Mouse (Mus musculus) heart, postnatal 0 days (tissue): ENCODE results near the gene Ncmap. TPM values are rescaled to one million over a fixed set of nuclear protein-coding genes. Genes with fewer than 3 reads are reported as not detected.

Experiments used
- ATAC-seq: fragments of 200-750 bp; cut with Nextera tagmentation; 2 replicates; pipeline ENCODE4 v1.8.0; 2017; ENCODE audit warnings: low read depth, moderate number of reproducible peaks, moderate library complexity; ENCODE audit not compliant: insufficient read depth
- DNase-seq: peaks from one replicate; pipeline ENCODE4 v3.0.0-alpha.2; 2016; ENCODE audit warnings: low spot score
- H3K27ac ChIP-seq: fragments of 300-500 bp; sonication (generic); 2 replicates; pipeline ENCODE4 v1.5.1; 2014; ENCODE audit warnings: low read depth, mild to moderate bottlenecking
- H3K27me3 ChIP-seq: fragments of 300-500 bp; sonication (generic); 2 replicates; pipeline ENCODE4 v1.6.1; 2014; ENCODE audit warnings: low read length, mixed read lengths; ENCODE audit not compliant: control insufficient read depth, insufficient read depth
- H3K36me3 ChIP-seq: fragments of 300-500 bp; sonication (generic); replicated peaks from 2 replicates; pipeline ENCODE4 v1.6.1; 2014; ENCODE audit warnings: low read length, mixed read lengths; ENCODE audit not compliant: control insufficient read depth, insufficient read depth
- H3K4me1 ChIP-seq: fragments of 300-500 bp; sonication (generic); 2 replicates; pipeline ENCODE4 v1.6.1; 2014; ENCODE audit warnings: antibody characterized with exemption; ENCODE audit not compliant: control insufficient read depth, insufficient read depth
- H3K4me2 ChIP-seq: fragments of 300-500 bp; sonication (generic); 2 replicates; pipeline ENCODE4 v1.6.1; 2014; ENCODE audit warnings: low read depth, mild to moderate bottlenecking, low read length, moderate library complexity
- H3K4me3 ChIP-seq: fragments of 300-500 bp; sonication (generic); 2 replicates; pipeline ENCODE4 v1.5.1; 2014; ENCODE audit warnings: low read depth, low read length
- H3K9ac ChIP-seq: fragments of 300-500 bp; sonication (generic); replicated peaks from 2 replicates; pipeline ENCODE4 v1.6.1; 2014; ENCODE audit warnings: low read depth, low read length, mixed read lengths
- H3K9me3 ChIP-seq: fragments of 300-500 bp; sonication (generic); replicated peaks from 2 replicates; pipeline ENCODE4 v1.6.1; 2016; ENCODE audit warnings: low read length; ENCODE audit not compliant: control insufficient read depth
- CTCF ChIP-seq: IDR thresholded peaks from 2 replicates; pipeline ENCODE4 v1.5.1; 2016; ENCODE audit warnings: antibody characterized with exemption, control low read depth, low read depth
- EP300 ChIP-seq: IDR thresholded peaks from 2 replicates; pipeline ENCODE4 v1.6.1; 2016; ENCODE audit warnings: antibody characterized with exemption, low read depth
- WGBS: fragments of 180-500 bp; shearing (Covaris S2); extraction: QIAGEN DNeasy Blood & Tissue Kit; methylation state at CpG from one replicate; pipeline ENCODE4 v1.1.7; 2014; 5-methylcytosine and 5-hydroxymethylcytosine counted together
- polyA plus RNA-seq: library from polyadenylated mRNA; unstranded; fragments of >200 nt; fragmentation: Nextera tagmentation; extraction: Ambion mirVana; gene quantifications from 2 replicates; pipeline ENCODE4 v1.2.1, GENCODE M21; 2015
- total RNA-seq: library from RNA; depleted of rRNA; stranded (reverse); fragments of >200 nt; gene quantifications from 2 replicates; pipeline ENCODE4 v1.2.3, GENCODE M21; 2014; ENCODE audit warnings: low replicate concordance

The Ncmap gene
- total and polyA plus RNA-seq, 2 experiments from 2014 or later, result 0.16 TPM; not detected in 1

- Histone ChIP-seq H3K27ac (no peak overlapping the region), H3K36me3 (no peaks in the 10 kb centered on the region), H3K9ac (no peak overlapping the region), H3K4me3 (no peak overlapping the region), H3K9me3 (no peaks in the 10 kb centered on the region), H3K4me2 (no peak overlapping the region), H3K27me3 (no peaks in the 10 kb centered on the region), H3K4me1 (no peaks in the 10 kb centered on the region)
- TF ChIP-seq EP300 (no peak), CTCF (no peak)
- no peak for DNase-seq
- no peak for ATAC-seq
- WGBS, result 60% methylated on average over 3 of the region's 3 CpGs
Observed at GRCm38 (mm10) chr4:135375444-135375843, 22.6 kb downstream of the Ncmap start.

DNA sequence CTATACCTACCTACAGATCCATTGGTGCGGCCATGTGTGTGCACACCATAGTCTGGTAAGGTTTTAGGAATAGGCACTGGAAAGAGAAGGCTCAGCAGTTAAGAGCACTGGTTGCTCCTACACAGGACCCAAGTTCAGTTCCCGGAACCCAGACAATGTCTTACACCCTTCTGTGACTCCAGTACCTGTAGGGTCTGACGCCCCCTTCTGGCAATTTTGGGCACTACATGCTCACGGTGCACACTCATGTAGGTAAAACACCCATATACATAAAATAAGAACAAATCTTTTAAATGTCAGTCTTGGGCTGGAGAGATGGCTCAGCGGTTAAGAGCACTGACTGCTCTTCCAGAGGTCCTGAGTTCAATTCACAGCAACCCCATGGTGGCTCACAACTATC lies 24.7 kb downstream of the Ncmap start:
- no peaks in the 10 kb centered on the region for H3K27me3 ChIP-seq
- no peak overlapping the region for H3K9ac ChIP-seq
- 79% methylated on average over 5 of the region's 5 CpGs for WGBS
- no peaks in the 10 kb centered on the region for H3K4me1 ChIP-seq
- H3K4me3 ChIP-seq, result no peak overlapping the region
- no peak for DNase-seq
- H3K36me3 ChIP-seq, result no peaks in the 10 kb centered on the region
- TF ChIP-seq EP300, result no peak
- TF ChIP-seq CTCF, result no peak
- H3K27ac ChIP-seq, result no peak overlapping the region
- ATAC-seq, result no peak
- no peaks in the 10 kb centered on the region for H3K9me3 ChIP-seq
- no peak overlapping the region for H3K4me2 ChIP-seq

DNA sequence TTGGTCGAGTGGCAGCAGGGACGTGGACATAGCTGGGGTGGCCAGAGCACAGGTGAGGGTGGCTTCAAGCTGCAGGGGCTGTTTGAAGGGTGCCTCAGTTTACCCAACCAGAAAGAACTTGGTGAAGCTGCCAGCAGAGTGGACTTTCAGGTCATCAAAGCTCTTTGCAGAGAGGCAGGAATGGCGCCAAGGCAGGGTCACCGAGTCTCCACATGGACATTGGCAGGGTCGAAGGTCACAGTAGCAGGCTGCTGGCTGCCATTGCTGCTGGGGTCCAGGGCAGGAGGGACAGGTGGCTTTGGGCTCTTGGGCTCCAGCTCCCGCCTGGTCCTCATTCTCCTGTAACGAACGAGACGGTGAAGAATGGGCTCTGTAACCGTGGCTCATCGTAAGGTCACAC lies 27.7 kb downstream of the Ncmap start:
- Histone ChIP-seq H3K4me1 (no peaks in the 10 kb centered on the region), H3K27me3 (no peaks in the 10 kb centered on the region), H3K9ac (no peak overlapping the region), H3K4me3 (no peak overlapping the region), H3K4me2 (no peak overlapping the region), H3K27ac (no peak overlapping the region), H3K9me3 (no peaks in the 10 kb centered on the region), H3K36me3 (no peaks in the 10 kb centered on the region)
- 82% methylated on average over 11 of the region's 11 CpGs for WGBS
- ATAC-seq, result no peak
- DNase-seq, result no peak
- TF ChIP-seq CTCF (no peak), EP300 (no peak)

DNA sequence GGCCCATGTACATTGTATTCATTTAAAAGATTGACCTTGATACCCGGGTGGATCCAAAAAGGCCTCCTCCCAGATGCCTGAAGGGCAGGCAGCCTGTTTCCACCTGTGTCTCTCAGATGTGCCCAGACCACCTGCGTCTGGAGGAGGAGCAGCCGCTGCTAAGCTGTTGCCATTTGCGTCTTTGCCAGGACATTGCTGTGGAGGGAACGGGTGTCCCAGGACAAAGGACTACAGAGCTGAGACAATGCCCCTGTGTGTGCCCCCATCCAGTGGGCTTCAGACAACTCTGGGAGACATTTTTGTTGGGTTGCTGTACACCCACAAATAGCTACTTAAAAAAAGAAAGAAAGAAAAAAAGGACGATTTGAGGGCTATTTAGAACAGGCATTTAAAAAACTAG lies 35.2 kb downstream of the Ncmap start:
- H3K4me1 ChIP-seq, result no peaks in the 10 kb centered on the region
- ATAC-seq (no peak), DNase-seq (no peak)
- H3K4me2 ChIP-seq, result no peak overlapping the region
- H3K9me3 ChIP-seq, result no peaks in the 10 kb centered on the region
- no peak overlapping the region for H3K27ac ChIP-seq
- no peaks in the 10 kb centered on the region for H3K36me3 ChIP-seq
- 36% methylated on average over 6 of the region's 6 CpGs for WGBS
- no peak for TF ChIP-seq EP300
- no peak for TF ChIP-seq CTCF
- H3K4me3 ChIP-seq, result no peak overlapping the region
- H3K27me3 ChIP-seq, result no peaks in the 10 kb centered on the region
- H3K9ac ChIP-seq, result no peak overlapping the region

DNA sequence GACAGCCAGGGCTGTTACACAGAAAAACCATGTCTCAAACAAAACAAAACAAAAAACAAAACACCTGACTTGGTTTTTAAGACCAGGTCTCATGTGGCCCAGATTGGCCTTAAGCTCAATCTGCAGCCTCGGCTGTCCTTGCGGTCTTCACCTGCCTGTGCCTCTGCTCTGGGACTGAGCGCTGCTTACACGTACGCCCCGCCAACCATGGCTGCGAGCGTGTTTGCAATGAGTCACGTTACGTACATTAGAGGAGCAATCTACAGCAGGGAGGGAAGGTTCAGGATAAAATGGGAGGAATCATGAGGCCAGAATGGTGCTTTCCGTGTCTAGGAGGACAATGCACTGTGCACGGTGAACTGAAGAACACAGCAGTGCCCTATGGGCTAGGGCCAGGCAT lies 36.3 kb downstream of the Ncmap start:
- H3K27me3 ChIP-seq, result no peaks in the 10 kb centered on the region
- no peak for ATAC-seq
- no peaks in the 10 kb centered on the region for H3K4me1 ChIP-seq
- DNase-seq, result no peak
- H3K36me3 ChIP-seq, result no peaks in the 10 kb centered on the region
- WGBS, result 88% methylated on average over 12 of the region's 12 CpGs
- H3K9ac ChIP-seq, result no peak overlapping the region
- no peak overlapping the region for H3K27ac ChIP-seq
- no peak overlapping the region for H3K4me2 ChIP-seq
- no peak overlapping the region for H3K4me3 ChIP-seq
- no peak for TF ChIP-seq EP300
- no peak for TF ChIP-seq CTCF
- no peaks in the 10 kb centered on the region for H3K9me3 ChIP-seq

GRCm38 (mm10) chr4:135358736-135359135 lies 39.3 kb downstream of the Ncmap start:
- Histone ChIP-seq H3K4me3 (no peak overlapping the region), H3K4me1 (0 out of 2 replicates have a peak, but pooled peaks cover 5% of the 10 kb centered on the region), H3K27ac (no peak overlapping the region), H3K4me2 (no peak overlapping the region), H3K9me3 (no peaks in the 10 kb centered on the region), H3K36me3 (no peaks in the 10 kb centered on the region), H3K9ac (no peak overlapping the region), H3K27me3 (no peaks in the 10 kb centered on the region)
- WGBS, result 1% methylated on average over 6 of the region's 6 CpGs
- no peak for ATAC-seq
- peak; percentile 22 for DNase-seq
- TF ChIP-seq CTCF (peak; percentile 58), EP300 (no peak)
